Mouse (Mus musculus): ENCODE results near the gene Nfyb. TPM values are rescaled to one million over a fixed set of nuclear protein-coding genes. Genes with fewer than 3 reads are reported as not detected.

Nfyb gene
- 72.2 and 80.8 TPM in 2 replicates for total RNA-seq (2017)

DNA sequence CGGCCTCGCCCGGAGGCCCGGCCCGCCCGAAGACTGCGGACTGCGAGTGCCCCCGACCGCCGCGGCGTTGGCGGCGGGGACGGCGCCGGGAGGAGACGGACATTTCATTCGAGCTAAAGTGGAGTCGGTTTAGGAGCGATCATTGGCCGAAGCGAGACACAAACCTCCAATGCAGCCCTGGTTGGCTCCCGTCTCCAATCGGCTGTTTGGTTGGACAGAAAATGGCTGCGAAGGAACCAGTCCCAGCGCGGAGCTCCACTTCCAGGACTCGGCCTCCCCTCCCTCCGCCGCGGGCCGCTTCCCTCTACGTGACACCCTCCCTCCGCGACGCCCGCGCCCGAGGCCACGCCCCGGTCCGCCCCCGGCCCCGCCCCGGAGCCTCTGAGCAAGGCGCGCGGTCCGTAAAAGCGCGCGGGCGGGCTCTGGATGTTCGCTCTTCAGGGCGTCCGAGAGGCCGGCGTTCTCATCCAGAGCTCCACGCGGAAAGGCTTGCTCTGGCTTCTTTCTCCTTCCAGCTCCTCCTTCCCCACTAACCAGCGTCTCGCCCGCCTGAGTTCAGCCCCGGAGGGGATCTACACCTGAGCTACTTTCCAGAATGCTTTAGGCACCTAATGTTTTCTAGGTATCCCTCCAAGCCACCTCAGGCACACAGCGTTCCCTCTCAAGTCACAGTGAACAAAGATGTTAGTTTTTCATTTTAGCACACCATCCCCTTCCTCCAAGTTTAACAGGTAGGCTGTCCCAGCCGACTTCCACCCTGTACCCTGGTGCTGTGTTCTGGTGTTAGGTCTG lies at the start of gene Nfyb:
Gene Nfyb (minus strand): TSS at position 305 of the 792 bp plus-strand sequence.
- ATAC-seq (replicated peaks in 1 of 2; ENCODE audit: insufficient read depth in 1 of 2, low FRiP score in 2 of 2, low TSS enrichment in 1 of 2, low read depth in 1 of 2, poor library complexity in 2 of 2, severe bottlenecking in 2 of 2): peak; percentile 97

- peak; percentile 53 to 61 for ATAC-seq (replicated peaks in 1 of 2; ENCODE audit: insufficient read depth in 1 of 2, low FRiP score in 2 of 2, low TSS enrichment in 1 of 2, low read depth in 1 of 2, poor library complexity in 2 of 2, severe bottlenecking in 2 of 2)
These were observed 48.0 kb upstream of the Nfyb start for GRCm38 (mm10) chr10:82811855-82812431.

GRCm38 (mm10) chr10:82809352-82809751 lies 45.4 kb upstream of the Nfyb start:
- no peak for ATAC-seq (replicated peaks in 1 of 2; ENCODE audit: insufficient read depth in 1 of 2, low FRiP score in 2 of 2, low TSS enrichment in 1 of 2, low read depth in 1 of 2, poor library complexity in 2 of 2, severe bottlenecking in 2 of 2)

DNA sequence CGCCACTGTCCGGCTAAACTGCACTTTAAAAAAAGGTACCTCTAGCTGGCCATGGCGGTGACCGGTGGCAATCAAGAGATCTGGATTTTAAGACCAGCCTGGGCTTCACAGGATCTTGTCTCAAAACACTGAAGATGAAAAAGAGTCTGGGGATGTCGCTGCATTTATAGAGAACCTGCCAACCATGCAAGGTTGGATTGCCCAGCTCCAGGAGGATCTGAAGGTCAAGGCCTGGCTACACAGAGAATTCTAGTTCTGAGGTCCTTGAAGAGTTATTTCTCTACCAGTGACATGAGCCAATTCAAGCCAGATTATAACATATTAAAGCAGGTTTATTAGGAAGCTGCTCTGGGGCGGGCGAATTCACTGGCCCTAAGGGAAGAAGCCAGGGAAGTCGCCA lies 44.9 kb upstream of the Nfyb start:
- no peak for ATAC-seq (replicated peaks in 1 of 2; ENCODE audit: insufficient read depth in 1 of 2, low FRiP score in 2 of 2, low TSS enrichment in 1 of 2, low read depth in 1 of 2, poor library complexity in 2 of 2, severe bottlenecking in 2 of 2)

DNA sequence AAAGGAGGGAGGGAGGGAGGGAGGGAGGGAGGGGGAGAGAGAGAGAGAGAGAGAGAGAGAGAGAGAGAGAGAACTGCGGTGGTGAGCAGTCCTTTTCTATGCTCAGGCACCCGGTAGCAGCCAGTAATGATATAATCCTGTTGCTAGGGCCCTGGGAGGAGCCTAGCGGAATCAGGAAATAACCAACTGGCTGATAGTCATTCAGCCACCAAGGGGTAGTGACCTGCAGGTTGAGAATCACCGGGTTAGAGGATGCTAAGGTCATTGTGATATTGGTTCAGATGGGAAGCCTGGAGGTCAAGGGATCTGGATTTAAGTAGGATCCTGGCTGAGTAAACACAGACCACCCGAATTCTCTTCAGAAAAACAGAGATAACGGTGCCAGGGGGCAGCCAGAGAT lies 44.2 kb upstream of the Nfyb start:
- ATAC-seq (replicated peaks in 1 of 2; ENCODE audit: insufficient read depth in 1 of 2, low FRiP score in 2 of 2, low TSS enrichment in 1 of 2, low read depth in 1 of 2, poor library complexity in 2 of 2, severe bottlenecking in 2 of 2): peak; percentile 77

DNA sequence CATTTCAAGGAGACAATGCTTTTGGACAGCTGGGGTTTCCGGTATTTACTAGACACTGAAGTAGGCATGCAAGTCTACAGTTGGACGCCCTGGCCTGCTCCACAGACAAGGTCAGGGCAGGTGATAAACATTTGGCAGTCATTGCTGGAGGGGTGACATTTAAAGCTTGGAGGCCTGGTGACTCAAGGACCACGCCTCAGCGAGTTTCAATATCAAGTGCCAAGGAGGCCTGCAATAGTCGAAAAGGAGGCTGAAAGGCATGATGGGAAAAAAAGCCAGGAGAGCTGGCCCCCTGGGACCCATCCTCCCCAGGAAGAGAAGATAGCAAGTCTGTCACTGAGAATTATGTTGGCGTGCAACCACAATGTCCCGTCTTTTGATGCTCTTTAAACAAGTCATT lies 43.3 kb upstream of the Nfyb start:
- ATAC-seq (replicated peaks in 1 of 2; ENCODE audit: insufficient read depth in 1 of 2, low FRiP score in 2 of 2, low TSS enrichment in 1 of 2, low read depth in 1 of 2, poor library complexity in 2 of 2, severe bottlenecking in 2 of 2): no peak

DNA sequence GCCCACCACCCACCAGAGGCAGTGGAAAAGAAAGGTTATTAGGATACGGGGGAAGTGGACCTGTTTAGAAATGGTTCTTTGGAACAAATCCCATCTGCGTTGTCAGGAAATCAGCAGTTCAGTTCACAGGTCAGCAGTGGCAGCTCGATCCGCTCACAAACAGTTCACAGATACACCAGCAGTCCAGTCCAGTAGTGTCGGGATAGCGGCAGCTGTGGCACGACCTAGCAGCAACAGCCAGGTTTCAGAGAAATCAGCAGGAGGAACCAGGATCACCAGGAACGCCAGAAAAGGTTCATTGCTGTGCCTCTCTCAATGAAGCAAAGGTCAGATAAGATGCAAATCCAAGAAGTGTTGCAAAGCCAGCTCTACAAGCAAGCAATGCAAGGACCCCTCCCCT lies 42.5 kb upstream of the Nfyb start:
- no peak for ATAC-seq (replicated peaks in 1 of 2; ENCODE audit: insufficient read depth in 1 of 2, low FRiP score in 2 of 2, low TSS enrichment in 1 of 2, low read depth in 1 of 2, poor library complexity in 2 of 2, severe bottlenecking in 2 of 2)

- ATAC-seq (replicated peaks in 1 of 2; ENCODE audit: insufficient read depth in 1 of 2, low FRiP score in 2 of 2, low TSS enrichment in 1 of 2, low read depth in 1 of 2, poor library complexity in 2 of 2, severe bottlenecking in 2 of 2): no peak
These were observed 41.2 kb upstream of the Nfyb start for GRCm38 (mm10) chr10:82805111-82805510.

DNA sequence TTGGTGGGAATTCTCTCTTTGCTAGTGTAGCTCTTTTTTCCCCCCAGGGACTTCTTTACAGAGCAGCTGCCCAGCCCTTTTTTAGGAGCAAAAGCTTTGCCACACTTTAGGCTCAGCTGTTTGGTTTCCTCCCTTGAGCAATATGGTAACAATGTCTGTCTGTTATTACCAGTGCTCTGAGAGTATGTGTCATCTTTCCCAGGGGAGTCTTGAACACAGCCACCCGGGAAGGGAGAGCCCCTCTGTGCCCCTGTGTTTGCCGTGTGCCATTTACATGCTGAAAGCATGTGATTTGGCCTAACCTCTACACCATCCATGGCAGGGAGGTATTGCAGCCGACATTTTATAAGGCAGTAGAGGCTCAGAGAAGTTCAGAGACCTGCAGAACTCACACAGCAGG lies 40.5 kb upstream of the Nfyb start:
- ATAC-seq (replicated peaks in 1 of 2; ENCODE audit: insufficient read depth in 1 of 2, low FRiP score in 2 of 2, low TSS enrichment in 1 of 2, low read depth in 1 of 2, poor library complexity in 2 of 2, severe bottlenecking in 2 of 2): no peak

GRCm38 (mm10) chr10:82800094-82800493 lies 36.1 kb upstream of the Nfyb start:
- ATAC-seq (replicated peaks in 1 of 2; ENCODE audit: insufficient read depth in 1 of 2, low FRiP score in 2 of 2, low TSS enrichment in 1 of 2, low read depth in 1 of 2, poor library complexity in 2 of 2, severe bottlenecking in 2 of 2): no peak

DNA sequence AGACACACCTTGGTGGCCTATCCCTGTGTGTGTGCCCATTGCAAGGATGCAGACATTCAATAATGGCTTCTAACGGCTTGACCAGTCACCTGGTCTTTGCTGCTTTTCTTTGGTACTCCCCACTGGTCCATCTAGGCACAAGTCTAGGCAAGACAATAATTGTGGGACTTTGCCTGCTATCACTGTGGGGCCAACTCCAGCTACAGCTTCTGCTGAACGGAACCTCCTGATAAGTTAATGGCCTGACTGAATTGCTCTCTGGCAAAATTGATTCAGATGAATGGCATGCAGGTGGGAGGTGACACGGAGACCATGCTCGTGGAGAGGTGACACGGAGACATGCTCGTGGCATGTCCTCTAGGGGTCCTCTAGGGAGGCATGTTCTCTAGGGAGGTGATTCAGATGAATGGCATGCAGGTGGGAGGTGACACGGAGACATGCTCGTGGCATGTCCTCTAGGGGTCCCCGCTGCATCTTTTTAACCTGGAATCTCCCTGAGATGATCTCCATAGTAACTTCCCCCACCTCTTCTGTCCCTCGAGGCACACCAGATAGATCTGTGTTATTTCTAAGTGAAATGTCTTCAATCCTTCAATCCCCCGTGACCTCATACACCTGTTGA lies 34.5 kb upstream of the Nfyb start:
- no peak for ATAC-seq (replicated peaks in 1 of 2; ENCODE audit: insufficient read depth in 1 of 2, low FRiP score in 2 of 2, low TSS enrichment in 1 of 2, low read depth in 1 of 2, poor library complexity in 2 of 2, severe bottlenecking in 2 of 2)

GRCm38 (mm10) chr10:82797119-82797491 lies 33.2 kb upstream of the Nfyb start:
- ATAC-seq (replicated peaks in 1 of 2; ENCODE audit: insufficient read depth in 1 of 2, low FRiP score in 2 of 2, low TSS enrichment in 1 of 2, low read depth in 1 of 2, poor library complexity in 2 of 2, severe bottlenecking in 2 of 2): no peak

DNA sequence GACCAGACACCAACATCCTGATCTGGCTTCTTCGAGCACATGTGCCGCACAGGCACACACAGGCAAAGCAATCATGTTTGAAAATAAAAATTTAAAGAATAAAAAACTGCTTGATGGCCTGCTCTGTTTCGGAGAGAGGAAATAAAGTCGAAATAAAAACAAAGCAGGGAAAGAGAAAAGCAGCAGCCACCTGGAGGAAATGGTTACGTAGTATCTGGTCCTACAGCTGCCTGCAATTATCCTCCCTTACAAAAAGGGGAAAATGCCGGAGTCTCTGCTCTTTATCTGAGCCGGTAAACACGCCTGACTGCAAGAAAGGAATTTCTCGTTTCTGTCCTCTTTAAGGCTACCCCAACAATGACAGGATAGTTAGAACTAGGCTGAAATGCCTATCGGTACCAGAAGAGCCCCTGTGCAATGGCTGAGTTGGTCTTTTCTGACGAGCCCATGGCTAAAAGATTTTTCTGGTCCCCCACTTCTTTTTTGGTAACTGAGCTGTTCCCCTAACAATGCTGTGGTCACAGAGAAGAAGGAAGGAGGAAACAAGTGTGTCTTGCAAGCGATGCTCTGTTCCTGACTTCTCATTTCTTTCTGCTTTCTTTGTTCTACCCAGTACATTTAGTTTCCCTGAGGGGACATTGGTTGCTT lies 32.7 kb upstream of the Nfyb start:
- peak; percentile 54 to 66 for ATAC-seq (replicated peaks in 1 of 2; ENCODE audit: insufficient read depth in 1 of 2, low FRiP score in 2 of 2, low TSS enrichment in 1 of 2, low read depth in 1 of 2, poor library complexity in 2 of 2, severe bottlenecking in 2 of 2)

DNA sequence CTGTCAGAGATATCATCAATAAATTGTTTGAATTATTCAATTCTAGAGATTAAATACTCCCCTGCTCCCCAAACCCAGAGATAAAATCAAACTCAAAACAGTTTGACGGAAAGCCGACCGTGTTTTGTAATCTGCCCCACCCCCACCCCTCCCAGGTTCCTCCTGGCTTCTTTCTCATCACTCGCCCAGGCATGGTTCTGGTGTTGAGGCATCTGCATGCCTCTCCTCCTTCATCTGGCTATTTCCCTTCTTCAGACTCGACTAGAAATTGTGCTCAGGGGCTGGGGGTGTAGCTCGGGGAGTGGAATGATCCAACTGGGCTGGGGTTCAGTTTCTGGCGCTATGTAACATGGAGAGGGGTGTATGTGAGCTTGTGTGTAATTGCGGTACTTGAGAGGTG lies 31.8 kb upstream of the Nfyb start:
- ATAC-seq (replicated peaks in 1 of 2; ENCODE audit: insufficient read depth in 1 of 2, low FRiP score in 2 of 2, low TSS enrichment in 1 of 2, low read depth in 1 of 2, poor library complexity in 2 of 2, severe bottlenecking in 2 of 2): no peak

DNA sequence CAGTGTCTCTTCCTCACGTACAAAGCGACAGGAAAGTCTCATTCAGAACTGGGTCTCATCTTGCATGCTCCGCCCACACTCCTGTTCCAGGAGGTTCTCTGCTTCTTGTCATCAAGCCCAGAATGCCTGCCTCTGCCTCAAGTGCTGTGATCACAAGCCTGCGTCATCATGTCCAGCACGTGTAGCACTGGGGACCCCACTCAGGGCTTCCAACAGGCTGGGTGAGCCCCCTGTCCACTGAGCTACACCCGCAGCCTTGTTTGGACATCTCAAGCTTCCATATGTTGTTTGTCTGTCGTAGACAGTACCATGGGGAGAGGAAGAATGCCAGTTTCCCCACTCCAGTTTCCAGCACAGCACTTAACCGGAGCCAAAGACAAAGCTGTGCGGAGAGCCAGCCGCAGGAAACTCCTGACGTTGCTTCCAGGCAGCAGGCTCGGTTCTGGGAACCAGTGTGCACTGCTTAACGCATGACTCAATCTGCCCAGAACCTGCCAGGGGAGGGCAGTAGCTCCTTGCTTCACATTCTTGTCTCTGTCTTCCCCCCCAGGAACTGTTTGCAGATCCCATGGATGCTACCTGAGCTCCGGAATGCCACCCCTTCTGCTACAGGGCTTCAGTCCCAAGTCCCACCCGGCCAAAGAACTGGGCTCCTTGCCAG lies 31.3 kb upstream of the Nfyb start:
- ATAC-seq (replicated peaks in 1 of 2; ENCODE audit: insufficient read depth in 1 of 2, low FRiP score in 2 of 2, low TSS enrichment in 1 of 2, low read depth in 1 of 2, poor library complexity in 2 of 2, severe bottlenecking in 2 of 2): peak; percentile 58 to 60

DNA sequence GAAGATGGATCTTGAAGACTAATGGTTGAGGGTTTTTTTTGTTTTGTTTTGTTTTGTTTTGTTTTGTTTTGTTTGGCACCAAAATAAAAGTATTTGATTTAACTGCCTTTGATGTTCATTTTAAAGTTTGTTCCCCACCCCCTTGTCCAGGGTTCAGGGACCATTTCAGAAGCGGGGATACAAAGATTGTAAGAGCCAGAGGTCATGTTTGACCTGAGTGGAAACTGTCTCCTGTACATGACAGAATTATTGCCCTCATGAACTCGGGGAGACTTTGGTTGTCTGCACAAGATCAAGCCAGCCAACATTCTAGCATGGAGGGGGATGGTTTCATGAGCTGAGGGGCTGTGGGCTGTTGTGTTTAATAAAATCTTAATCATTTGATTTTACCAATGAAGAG lies 28.4 kb upstream of the Nfyb start:
- no peak for ATAC-seq (replicated peaks in 1 of 2; ENCODE audit: insufficient read depth in 1 of 2, low FRiP score in 2 of 2, low TSS enrichment in 1 of 2, low read depth in 1 of 2, poor library complexity in 2 of 2, severe bottlenecking in 2 of 2)

GRCm38 (mm10) chr10:82791713-82792112 lies 27.8 kb upstream of the Nfyb start:
- ATAC-seq (replicated peaks in 1 of 2; ENCODE audit: insufficient read depth in 1 of 2, low FRiP score in 2 of 2, low TSS enrichment in 1 of 2, low read depth in 1 of 2, poor library complexity in 2 of 2, severe bottlenecking in 2 of 2): no peak

- ATAC-seq (replicated peaks in 1 of 2; ENCODE audit: insufficient read depth in 1 of 2, low FRiP score in 2 of 2, low TSS enrichment in 1 of 2, low read depth in 1 of 2, poor library complexity in 2 of 2, severe bottlenecking in 2 of 2): no peak
These were observed 26.6 kb upstream of the Nfyb start for GRCm38 (mm10) chr10:82790504-82790903.

Measured in hematopoietic stem cell, adult 5-6 weeks (primary cell).